Mouse (Mus musculus): ENCODE results near the gene Olfr617. TPM values are rescaled to one million over a fixed set of nuclear protein-coding genes. Genes with fewer than 3 reads are reported as not detected.

Gene Olfr617
- not detected for polyA plus RNA-seq (2014; fragmentation: Illumina TruSeq; extraction: RNeasy Lipid Tissue Mini Kit (QIAGEN cat#74804); ENCODE audit: insufficient read depth, low read depth, low replicate concordance)

GRCm38 (mm10) chr7:103572761-103573160, at the start of gene Olfr617:
TSS of gene Olfr617 (plus strand) at chr7:103573061.

GRCm38 (mm10) chr7:103542617-103543016, 30.2 kb upstream of the Olfr617 start, which contains the start of gene Olfr612:
TSS of gene Olfr612 (minus strand) at chr7:103542717.

GRCm38 (mm10) chr7:103547774-103548173, 25.1 kb upstream of the Olfr617 start, which contains the start of gene Olfr613:
TSS of gene Olfr613 (plus strand) at chr7:103548074.

GRCm38 (mm10) chr7:103555779-103556178, 17.1 kb upstream of the Olfr617 start, which contains the start of gene Olfr615:
TSS of gene Olfr615 (plus strand) at chr7:103556079.

GRCm38 (mm10) chr7:103569043-103569442, 3.8 kb upstream of the Olfr617 start, which contains the start of gene Olfr616:
TSS of gene Olfr616 (minus strand) at chr7:103569143.

GRCm38 (mm10) chr7:103589803-103590202, 16.9 kb downstream of the Olfr617 start, which contains the start of gene Olfr618:
TSS of gene Olfr618 (plus strand) at chr7:103590103.

GRCm38 (mm10) chr7:103600275-103600674, 27.4 kb downstream of the Olfr617 start, which contains the start of gene Olfr619:
TSS of gene Olfr619 (plus strand) at chr7:103600575.

GRCm38 (mm10) chr7:103612434-103612833, 39.6 kb downstream of the Olfr617 start, which contains the start of gene Olfr620:
TSS of gene Olfr620 (minus strand) at chr7:103612534.

Other genes starting within 250 kb of the Olfr617 start
- gene Olfr598, start 249.5 kb upstream of the Olfr617 start, polyA plus RNA-seq (2014; fragmentation: Illumina TruSeq; extraction: RNeasy Lipid Tissue Mini Kit (QIAGEN cat#74804); ENCODE audit: insufficient read depth, low read depth, low replicate concordance), result not detected
- gene Olfr599, start 237.1 kb upstream of the Olfr617 start, polyA plus RNA-seq (2014; fragmentation: Illumina TruSeq; extraction: RNeasy Lipid Tissue Mini Kit (QIAGEN cat#74804); ENCODE audit: insufficient read depth, low read depth, low replicate concordance), result not detected
- gene Olfr600, start 223.4 kb upstream of the Olfr617 start, polyA plus RNA-seq (2014; fragmentation: Illumina TruSeq; extraction: RNeasy Lipid Tissue Mini Kit (QIAGEN cat#74804); ENCODE audit: insufficient read depth, low read depth, low replicate concordance), result not detected
- gene Olfr601, start 210.4 kb upstream of the Olfr617 start, polyA plus RNA-seq (2014; fragmentation: Illumina TruSeq; extraction: RNeasy Lipid Tissue Mini Kit (QIAGEN cat#74804); ENCODE audit: insufficient read depth, low read depth, low replicate concordance), result not detected
- not detected for gene Olfr603, start 186.9 kb upstream of the Olfr617 start, polyA plus RNA-seq (2014; fragmentation: Illumina TruSeq; extraction: RNeasy Lipid Tissue Mini Kit (QIAGEN cat#74804); ENCODE audit: insufficient read depth, low read depth, low replicate concordance)
- not detected for gene Usp17lc, start 158.0 kb upstream of the Olfr617 start, polyA plus RNA-seq (2014; fragmentation: Illumina TruSeq; extraction: RNeasy Lipid Tissue Mini Kit (QIAGEN cat#74804); ENCODE audit: insufficient read depth, low read depth, low replicate concordance)
- gene Olfr605, start 127.6 kb upstream of the Olfr617 start, polyA plus RNA-seq (2014; fragmentation: Illumina TruSeq; extraction: RNeasy Lipid Tissue Mini Kit (QIAGEN cat#74804); ENCODE audit: insufficient read depth, low read depth, low replicate concordance), result not detected
- not detected for gene Olfr606, start 124.0 kb upstream of the Olfr617 start, polyA plus RNA-seq (2014; fragmentation: Illumina TruSeq; extraction: RNeasy Lipid Tissue Mini Kit (QIAGEN cat#74804); ENCODE audit: insufficient read depth, low read depth, low replicate concordance)
- gene Olfr607, start 108.9 kb upstream of the Olfr617 start, polyA plus RNA-seq (2014; fragmentation: Illumina TruSeq; extraction: RNeasy Lipid Tissue Mini Kit (QIAGEN cat#74804); ENCODE audit: insufficient read depth, low read depth, low replicate concordance), result not detected
- gene Olfr608, start 103.2 kb upstream of the Olfr617 start, polyA plus RNA-seq (2014; fragmentation: Illumina TruSeq; extraction: RNeasy Lipid Tissue Mini Kit (QIAGEN cat#74804); ENCODE audit: insufficient read depth, low read depth, low replicate concordance), result not detected
- not detected for gene Olfr609, start 75.0 kb upstream of the Olfr617 start, polyA plus RNA-seq (2014; fragmentation: Illumina TruSeq; extraction: RNeasy Lipid Tissue Mini Kit (QIAGEN cat#74804); ENCODE audit: insufficient read depth, low read depth, low replicate concordance)
- not detected for gene Olfr610, start 60.9 kb upstream of the Olfr617 start, polyA plus RNA-seq (2014; fragmentation: Illumina TruSeq; extraction: RNeasy Lipid Tissue Mini Kit (QIAGEN cat#74804); ENCODE audit: insufficient read depth, low read depth, low replicate concordance)
- gene Olfr611, start 52.2 kb upstream of the Olfr617 start, polyA plus RNA-seq (2014; fragmentation: Illumina TruSeq; extraction: RNeasy Lipid Tissue Mini Kit (QIAGEN cat#74804); ENCODE audit: insufficient read depth, low read depth, low replicate concordance), result not detected
- gene Olfr612, start 30.3 kb upstream of the Olfr617 start, polyA plus RNA-seq (2014; fragmentation: Illumina TruSeq; extraction: RNeasy Lipid Tissue Mini Kit (QIAGEN cat#74804); ENCODE audit: insufficient read depth, low read depth, low replicate concordance), result not detected
- not detected for gene Olfr613, start 25.0 kb upstream of the Olfr617 start, polyA plus RNA-seq (2014; fragmentation: Illumina TruSeq; extraction: RNeasy Lipid Tissue Mini Kit (QIAGEN cat#74804); ENCODE audit: insufficient read depth, low read depth, low replicate concordance)
- gene Olfr615, start 17.0 kb upstream of the Olfr617 start, polyA plus RNA-seq (2014; fragmentation: Illumina TruSeq; extraction: RNeasy Lipid Tissue Mini Kit (QIAGEN cat#74804); ENCODE audit: insufficient read depth, low read depth, low replicate concordance), result not detected
- not detected for gene Olfr616, start 3.9 kb upstream of the Olfr617 start, polyA plus RNA-seq (2014; fragmentation: Illumina TruSeq; extraction: RNeasy Lipid Tissue Mini Kit (QIAGEN cat#74804); ENCODE audit: insufficient read depth, low read depth, low replicate concordance)
- gene Olfr618, start 17.0 kb downstream of the Olfr617 start, polyA plus RNA-seq (2014; fragmentation: Illumina TruSeq; extraction: RNeasy Lipid Tissue Mini Kit (QIAGEN cat#74804); ENCODE audit: insufficient read depth, low read depth, low replicate concordance), result not detected
- gene Olfr619, start 27.5 kb downstream of the Olfr617 start, polyA plus RNA-seq (2014; fragmentation: Illumina TruSeq; extraction: RNeasy Lipid Tissue Mini Kit (QIAGEN cat#74804); ENCODE audit: insufficient read depth, low read depth, low replicate concordance), result not detected
- gene Olfr620, start 39.5 kb downstream of the Olfr617 start, polyA plus RNA-seq (2014; fragmentation: Illumina TruSeq; extraction: RNeasy Lipid Tissue Mini Kit (QIAGEN cat#74804); ENCODE audit: insufficient read depth, low read depth, low replicate concordance), result not detected
- not detected for gene Olfr622, start 69.6 kb downstream of the Olfr617 start, polyA plus RNA-seq (2014; fragmentation: Illumina TruSeq; extraction: RNeasy Lipid Tissue Mini Kit (QIAGEN cat#74804); ENCODE audit: insufficient read depth, low read depth, low replicate concordance)
- not detected for gene Olfr623, start 90.6 kb downstream of the Olfr617 start, polyA plus RNA-seq (2014; fragmentation: Illumina TruSeq; extraction: RNeasy Lipid Tissue Mini Kit (QIAGEN cat#74804); ENCODE audit: insufficient read depth, low read depth, low replicate concordance)
- 0.04 TPM for gene Olfr624, start 98.1 kb downstream of the Olfr617 start, polyA plus RNA-seq (2014; fragmentation: Illumina TruSeq; extraction: RNeasy Lipid Tissue Mini Kit (QIAGEN cat#74804); ENCODE audit: insufficient read depth, low read depth, low replicate concordance)
- not detected for gene Olfr625-ps1, start 109.7 kb downstream of the Olfr617 start, polyA plus RNA-seq (2014; fragmentation: Illumina TruSeq; extraction: RNeasy Lipid Tissue Mini Kit (QIAGEN cat#74804); ENCODE audit: insufficient read depth, low read depth, low replicate concordance)
- not detected for gene Olfr243, start 141.6 kb downstream of the Olfr617 start, polyA plus RNA-seq (2014; fragmentation: Illumina TruSeq; extraction: RNeasy Lipid Tissue Mini Kit (QIAGEN cat#74804); ENCODE audit: insufficient read depth, low read depth, low replicate concordance)
- not detected for gene Olfr628, start 157.3 kb downstream of the Olfr617 start, polyA plus RNA-seq (2014; fragmentation: Illumina TruSeq; extraction: RNeasy Lipid Tissue Mini Kit (QIAGEN cat#74804); ENCODE audit: insufficient read depth, low read depth, low replicate concordance)
- gene Olfr629, start 171.9 kb downstream of the Olfr617 start, polyA plus RNA-seq (2014; fragmentation: Illumina TruSeq; extraction: RNeasy Lipid Tissue Mini Kit (QIAGEN cat#74804); ENCODE audit: insufficient read depth, low read depth, low replicate concordance), result not detected
- not detected for gene Olfr630, start 184.3 kb downstream of the Olfr617 start, polyA plus RNA-seq (2014; fragmentation: Illumina TruSeq; extraction: RNeasy Lipid Tissue Mini Kit (QIAGEN cat#74804); ENCODE audit: insufficient read depth, low read depth, low replicate concordance)
- gene Olfr69, start 198.5 kb downstream of the Olfr617 start, polyA plus RNA-seq (2014; fragmentation: Illumina TruSeq; extraction: RNeasy Lipid Tissue Mini Kit (QIAGEN cat#74804); ENCODE audit: insufficient read depth, low read depth, low replicate concordance), result not detected
- not detected for gene Olfr68, start 206.6 kb downstream of the Olfr617 start, polyA plus RNA-seq (2014; fragmentation: Illumina TruSeq; extraction: RNeasy Lipid Tissue Mini Kit (QIAGEN cat#74804); ENCODE audit: insufficient read depth, low read depth, low replicate concordance)
- not detected for gene Olfr67, start 218.8 kb downstream of the Olfr617 start, polyA plus RNA-seq (2014; fragmentation: Illumina TruSeq; extraction: RNeasy Lipid Tissue Mini Kit (QIAGEN cat#74804); ENCODE audit: insufficient read depth, low read depth, low replicate concordance)
- gene Hbb-bt, start 240.9 kb downstream of the Olfr617 start, polyA plus RNA-seq (2014; fragmentation: Illumina TruSeq; extraction: RNeasy Lipid Tissue Mini Kit (QIAGEN cat#74804); ENCODE audit: insufficient read depth, low read depth, low replicate concordance), result 3,244 TPM